Mouse (Mus musculus): ENCODE measurements around the gene Cyp2b19. TPM values are rescaled to one million over a fixed set of nuclear protein-coding genes. Genes with fewer than 3 reads are reported as not detected.
"Not testable (repeated sequence)": the region's sequence is repeated elsewhere in the genome, so short reads cannot be mapped to it uniquely, and the experiment has no call there.

Gene Cyp2b19
- polyA plus RNA-seq, 1 experiment from 2014 or later: not detected

GRCm38 (mm10) chr7:26779799-26780416, 23.0 kb downstream of the Cyp2b19 start:
- WGBS: 69% methylated on average over 5 of the region's 5 CpGs
- Histone ChIP-seq H3K9me3 (no peaks in the 10 kb centered on the region), H3K36me3 (no peaks in the 10 kb centered on the region), H3K4me1 (no peaks in the 10 kb centered on the region), H3K4me2 (no peak overlapping the region), H3K4me3 (no peak overlapping the region), H3K27ac (replicated peaks) (no peak overlapping the region), H3K27me3 (replicated peaks) (peaks cover 3% of the 10 kb centered on the region; the same call in 1 of the 2 replicates), H3K9ac (no peak overlapping the region)
- peak; percentile 72; the same call in 1 of the 2 replicates for ATAC-seq (ENCODE audit: extremely low read depth, insufficient number of reproducible peaks, low FRiP score, low TSS enrichment)

- H3K4me2 ChIP-seq: 0 out of 2 replicates have a peak overlapping the region, but pooled peaks have one; percentile 4
- no peak overlapping the region for H3K9ac ChIP-seq
- no peak for ATAC-seq (ENCODE audit: extremely low read depth, insufficient number of reproducible peaks, low FRiP score, low TSS enrichment)
- H3K4me1 ChIP-seq: no peaks in the 10 kb centered on the region
- WGBS: 15% methylated on average over 11 of the region's 11 CpGs
- no peaks in the 10 kb centered on the region for H3K36me3 ChIP-seq
- H3K4me3 ChIP-seq: no peak overlapping the region
- H3K27ac ChIP-seq (replicated peaks): no peak overlapping the region
- no peaks in the 10 kb centered on the region for H3K9me3 ChIP-seq
- peaks cover 3% of the 10 kb centered on the region; the same call in 1 of the 2 replicates for H3K27me3 ChIP-seq (replicated peaks)
These were observed 23.6 kb downstream of the Cyp2b19 start for GRCm38 (mm10) chr7:26780510-26780909.

- H3K4me3 ChIP-seq: no peak overlapping the region
- no peak overlapping the region for H3K9ac ChIP-seq
- H3K27me3 ChIP-seq (replicated peaks): peaks cover 3% of the 10 kb centered on the region; the same call in 1 of the 2 replicates
- no peaks in the 10 kb centered on the region for H3K36me3 ChIP-seq
- ATAC-seq (ENCODE audit: extremely low read depth, insufficient number of reproducible peaks, low FRiP score, low TSS enrichment): no peak
- no peak overlapping the region for H3K4me2 ChIP-seq
- no peaks in the 10 kb centered on the region for H3K9me3 ChIP-seq
- H3K4me1 ChIP-seq: no peaks in the 10 kb centered on the region
- no peak overlapping the region for H3K27ac ChIP-seq (replicated peaks)
- 19% methylated on average over 8 of the region's 8 CpGs for WGBS
These were observed 24.2 kb downstream of the Cyp2b19 start for GRCm38 (mm10) chr7:26780998-26781766.

GRCm38 (mm10) chr7:26781767-26782131, 24.8 kb downstream of the Cyp2b19 start:
- Histone ChIP-seq H3K9me3 (no peaks in the 10 kb centered on the region), H3K4me3 (no peak overlapping the region), H3K9ac (no peak overlapping the region), H3K27ac (replicated peaks) (no peak overlapping the region), H3K4me2 (no peak overlapping the region), H3K4me1 (no peaks in the 10 kb centered on the region), H3K36me3 (no peaks in the 10 kb centered on the region), H3K27me3 (replicated peaks) (peaks cover 3% of the 10 kb centered on the region; the same call in 1 of the 2 replicates)
- 42% methylated on average over 8 of the region's 8 CpGs for WGBS
- no peak for ATAC-seq (ENCODE audit: extremely low read depth, insufficient number of reproducible peaks, low FRiP score, low TSS enrichment)

- Histone ChIP-seq H3K9ac (no peak overlapping the region), H3K27me3 (replicated peaks) (peaks cover 3% of the 10 kb centered on the region; the same call in 1 of the 2 replicates), H3K27ac (replicated peaks) (no peak overlapping the region), H3K4me3 (no peak overlapping the region), H3K36me3 (no peaks in the 10 kb centered on the region), H3K4me2 (no peak overlapping the region), H3K4me1 (no peaks in the 10 kb centered on the region), H3K9me3 (no peaks in the 10 kb centered on the region)
- WGBS: 46% methylated on average over 5 of the region's 5 CpGs
- no peak for ATAC-seq (ENCODE audit: extremely low read depth, insufficient number of reproducible peaks, low FRiP score, low TSS enrichment)
These were observed 26.2 kb downstream of the Cyp2b19 start for GRCm38 (mm10) chr7:26783163-26783562.

- not testable (repeated sequence) for H3K4me3 ChIP-seq; H3K27ac ChIP-seq (replicated peaks); H3K9ac ChIP-seq; H3K36me3 ChIP-seq; H3K27me3 ChIP-seq (replicated peaks); ATAC-seq (ENCODE audit: extremely low read depth, insufficient number of reproducible peaks, low FRiP score, low TSS enrichment); H3K4me2 ChIP-seq; H3K4me1 ChIP-seq; H3K9me3 ChIP-seq
- 47% methylated on average over 1 of the region's 1 CpGs for WGBS
These were observed 29.1 kb downstream of the Cyp2b19 start for GRCm38 (mm10) chr7:26786013-26786412.

GRCm38 (mm10) chr7:26789984-26790383, 33.0 kb downstream of the Cyp2b19 start:
- Histone ChIP-seq H3K27me3 (replicated peaks) (no peaks in the 10 kb centered on the region), H3K36me3 (no peaks in the 10 kb centered on the region), H3K27ac (replicated peaks) (no peak overlapping the region), H3K9ac (no peak overlapping the region), H3K9me3 (peaks cover 7% of the 10 kb centered on the region), H3K4me2 (no peak overlapping the region), H3K4me1 (no peaks in the 10 kb centered on the region), H3K4me3 (no peak overlapping the region)
- 59% methylated on average over 6 of the region's 6 CpGs for WGBS
- ATAC-seq (ENCODE audit: extremely low read depth, insufficient number of reproducible peaks, low FRiP score, low TSS enrichment): no peak

GRCm38 (mm10) chr7:26800104-26800503, 43.2 kb downstream of the Cyp2b19 start:
- no peak for ATAC-seq (ENCODE audit: extremely low read depth, insufficient number of reproducible peaks, low FRiP score, low TSS enrichment)
- no peak overlapping the region for H3K4me3 ChIP-seq
- no peaks in the 10 kb centered on the region for H3K36me3 ChIP-seq
- no peak overlapping the region for H3K9ac ChIP-seq
- no peaks in the 10 kb centered on the region for H3K4me1 ChIP-seq
- no peak overlapping the region for H3K4me2 ChIP-seq
- H3K27me3 ChIP-seq (replicated peaks): no peaks in the 10 kb centered on the region
- H3K27ac ChIP-seq (replicated peaks): no peak overlapping the region
- 0 out of 2 replicates have a peak, but pooled peaks cover 4% of the 10 kb centered on the region for H3K9me3 ChIP-seq

- no peak for ATAC-seq (ENCODE audit: extremely low read depth, insufficient number of reproducible peaks, low FRiP score, low TSS enrichment)
- H3K4me1 ChIP-seq: no peaks in the 10 kb centered on the region
- H3K9ac ChIP-seq: no peak overlapping the region
- 0 out of 2 replicates have a peak, but pooled peaks cover 4% of the 10 kb centered on the region for H3K9me3 ChIP-seq
- no peak overlapping the region for H3K4me2 ChIP-seq
- 92% methylated on average over 1 of the region's 1 CpGs for WGBS
- no peak overlapping the region for H3K4me3 ChIP-seq
- no peak overlapping the region for H3K27ac ChIP-seq (replicated peaks)
- H3K36me3 ChIP-seq: no peaks in the 10 kb centered on the region
- H3K27me3 ChIP-seq (replicated peaks): no peaks in the 10 kb centered on the region
These were observed 44.1 kb downstream of the Cyp2b19 start for GRCm38 (mm10) chr7:26800996-26801395.

- no peaks in the 10 kb centered on the region for H3K36me3 ChIP-seq
- no peak within 1 kb of the TSS for H3K27ac ChIP-seq (replicated peaks)
- H3K4me2 ChIP-seq: no peak within 1 kb of the TSS
- no peak within 1 kb of the TSS for H3K4me3 ChIP-seq
- no peak for ATAC-seq (ENCODE audit: extremely low read depth, insufficient number of reproducible peaks, low FRiP score, low TSS enrichment)
- no peaks in the 10 kb centered on the region for H3K4me1 ChIP-seq
- H3K9me3 ChIP-seq: no peaks in the 10 kb centered on the region
- WGBS: 94% methylated on average over 2 of the region's 2 CpGs
- no peak within 1 kb of the TSS for H3K9ac ChIP-seq
- H3K27me3 ChIP-seq (replicated peaks): no peaks in the 10 kb centered on the region
These were observed 51.6 kb downstream of the Cyp2b19 start, which contains the start of gene Cyp2g1 for GRCm38 (mm10) chr7:26808592-26808991. Gene Cyp2g1 (plus strand): TSS chr7:26808892.
